Mouse (Mus musculus) retina, embryonic 14.5 days (tissue): ENCODE results near the gene Rtp4.

Experiments
- DNase-seq: peaks from one replicate; pipeline ENCODE4 v3.0.0-alpha.2; 2015; ENCODE audit warnings: low spot score

Rtp4 gene

GRCm38 (mm10) chr16:23520235-23520871 lies at the start of gene Rtp4, which contains the start of gene Masp1:
Rtp4 (plus strand) TSS chr16:23520291.
Masp1 (minus strand) TSS chr16:23520815.
- peak; percentile 44 for DNase-seq

- no peak for DNase-seq
Measured at GRCm38 (mm10) chr16:23471551-23471950, 48.5 kb upstream of the Rtp4 start.

- DNase-seq, result no peak
Measured at GRCm38 (mm10) chr16:23472046-23472445, 48.0 kb upstream of the Rtp4 start.

GRCm38 (mm10) chr16:23475651-23476050 lies 44.4 kb upstream of the Rtp4 start:
- DNase-seq, result no peak

- no peak for DNase-seq
Measured at GRCm38 (mm10) chr16:23476598-23476997, 43.5 kb upstream of the Rtp4 start.

- no peak for DNase-seq
Measured at GRCm38 (mm10) chr16:23479872-23480603, 40.1 kb upstream of the Rtp4 start.

- no peak for DNase-seq
Measured at GRCm38 (mm10) chr16:23482218-23482617, 37.9 kb upstream of the Rtp4 start.

GRCm38 (mm10) chr16:23482846-23483245 lies 37.2 kb upstream of the Rtp4 start:
- DNase-seq, result no peak

GRCm38 (mm10) chr16:23483292-23483691 lies 36.8 kb upstream of the Rtp4 start:
- DNase-seq, result no peak

GRCm38 (mm10) chr16:23492783-23493182 lies 27.3 kb upstream of the Rtp4 start:
- DNase-seq, result no peak

GRCm38 (mm10) chr16:23496245-23496924 lies 23.7 kb upstream of the Rtp4 start:
- DNase-seq, result no peak

- DNase-seq, result peak; percentile 66
Measured at GRCm38 (mm10) chr16:23497440-23497839, 22.7 kb upstream of the Rtp4 start.

GRCm38 (mm10) chr16:23497881-23498280 lies 22.2 kb upstream of the Rtp4 start:
- DNase-seq, result no peak

GRCm38 (mm10) chr16:23498691-23499131 lies 21.4 kb upstream of the Rtp4 start:
- DNase-seq, result no peak

GRCm38 (mm10) chr16:23500558-23500957 lies 19.5 kb upstream of the Rtp4 start:
- DNase-seq, result no peak

GRCm38 (mm10) chr16:23501288-23501687 lies 18.8 kb upstream of the Rtp4 start:
- no peak for DNase-seq

- no peak for DNase-seq
Measured at GRCm38 (mm10) chr16:23502478-23502877, 17.6 kb upstream of the Rtp4 start.

GRCm38 (mm10) chr16:23503351-23503750 lies 16.7 kb upstream of the Rtp4 start:
- DNase-seq, result no peak

- peak; percentile 36 for DNase-seq
Measured at GRCm38 (mm10) chr16:23504320-23504744, 15.8 kb upstream of the Rtp4 start.

- no peak for DNase-seq
Measured at GRCm38 (mm10) chr16:23505904-23506687, 14.0 kb upstream of the Rtp4 start.

- no peak for DNase-seq
Measured at GRCm38 (mm10) chr16:23511166-23511935, 8.7 kb upstream of the Rtp4 start.
